Mouse (Mus musculus) heart, embryonic 16.5 days (tissue): ENCODE data around the gene Gm11011. TPM values are rescaled to one million over a fixed set of nuclear protein-coding genes. Genes with fewer than 3 reads are reported as not detected.

Experiments
- ATAC-seq: fragments of 200-750 bp; cut with Nextera tagmentation; replicated peaks from 2 replicates; pipeline ENCODE4 v1.8.0; 2017; ENCODE audit warnings: moderate number of reproducible peaks; ENCODE audit not compliant: insufficient read depth, low FRiP score; ENCODE audit errors: extremely low read depth
- H3K27ac ChIP-seq: fragments of 300-500 bp; sonication (generic); 2 replicates; pipeline ENCODE4 v1.5.1; 2014; ENCODE audit warnings: mild to moderate bottlenecking, low read length, control low read depth, moderate library complexity
- H3K27me3 ChIP-seq: fragments of 300-500 bp; sonication (generic); 2 replicates; pipeline ENCODE4 v1.6.1; 2014; ENCODE audit warnings: low read length, mixed read lengths; ENCODE audit not compliant: control insufficient read depth, insufficient read depth
- H3K36me3 ChIP-seq: fragments of 300-500 bp; sonication (generic); 2 replicates; pipeline ENCODE4 v1.6.1; 2014; ENCODE audit not compliant: control insufficient read depth, insufficient read depth
- H3K4me1 ChIP-seq: fragments of 300-500 bp; sonication (generic); 2 replicates; pipeline ENCODE4 v1.6.1; 2014; ENCODE audit warnings: low read length, mixed read lengths; ENCODE audit not compliant: control insufficient read depth, insufficient read depth
- H3K4me2 ChIP-seq: fragments of 300-500 bp; sonication (generic); 2 replicates; pipeline ENCODE4 v1.6.1; 2014; ENCODE audit warnings: low read depth, mild to moderate bottlenecking, control low read depth, low read length
- H3K4me3 ChIP-seq: fragments of 300-500 bp; sonication (generic); 2 replicates; pipeline ENCODE4 v1.5.1; 2014; ENCODE audit warnings: mild to moderate bottlenecking, control low read depth, low read length
- H3K9ac ChIP-seq: fragments of 300-500 bp; sonication (generic); 2 replicates; pipeline ENCODE4 v1.6.1; 2014; ENCODE audit warnings: low read length, control low read depth
- H3K9me3 ChIP-seq: fragments of 300-500 bp; sonication (generic); replicated peaks from 2 replicates; pipeline ENCODE4 v1.6.1; 2016; ENCODE audit warnings: low read length; ENCODE audit not compliant: control insufficient read depth
- WGBS: fragments of 180-500 bp; shearing (Covaris S2); extraction: QIAGEN DNeasy Blood & Tissue Kit; methylation state at CpG from one replicate; pipeline ENCODE4 v1.1.7; 2014; 5-methylcytosine and 5-hydroxymethylcytosine counted together
- polyA plus RNA-seq: library from polyadenylated mRNA; unstranded; fragments of >200 nt; fragmentation: Nextera tagmentation; extraction: Ambion mirVana; gene quantifications from 2 replicates; pipeline ENCODE4 v1.2.1, GENCODE M21; 2015

Gm11011 gene
- polyA plus RNA-seq, 1 experiment from 2014 or later, result not detected

- H3K36me3 ChIP-seq, result no peaks in the 10 kb centered on the region
- no peaks in the 10 kb centered on the region for H3K9me3 ChIP-seq
- H3K4me1 ChIP-seq, result no peaks in the 10 kb centered on the region
- no peak overlapping the region for H3K4me2 ChIP-seq
- H3K27ac ChIP-seq, result no peak overlapping the region
- 81% methylated on average over 8 of the region's 8 CpGs for WGBS
- H3K27me3 ChIP-seq, result no peaks in the 10 kb centered on the region
- ATAC-seq, result no peak
- no peak overlapping the region for H3K9ac ChIP-seq
- no peak overlapping the region for H3K4me3 ChIP-seq
Measured at GRCm38 (mm10) chr2:169597971-169598370, 10.4 kb upstream of the Gm11011 start.

DNA sequence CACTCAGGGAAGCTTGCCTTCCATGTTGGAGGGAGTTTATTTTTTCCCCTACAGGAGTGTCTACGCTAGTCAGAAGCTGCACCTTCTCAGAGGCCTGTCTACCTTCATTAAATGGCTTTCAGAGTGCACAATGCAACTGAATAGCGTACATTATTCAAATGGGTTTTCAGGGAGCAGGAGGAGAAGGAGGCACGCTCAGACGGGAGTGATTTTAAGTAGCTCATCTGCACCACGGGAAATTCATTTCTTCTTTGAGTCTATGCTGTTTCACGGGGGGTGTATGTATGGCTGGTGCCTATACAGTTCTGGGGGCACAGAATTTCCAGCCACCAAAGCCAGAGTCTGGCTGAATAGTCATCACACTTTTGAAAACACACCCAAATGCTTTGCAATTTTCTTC, 9.8 kb upstream of the Gm11011 start:
- H3K4me2 ChIP-seq, result no peak overlapping the region
- H3K4me3 ChIP-seq, result no peak overlapping the region
- no peaks in the 10 kb centered on the region for H3K9me3 ChIP-seq
- H3K9ac ChIP-seq, result no peak overlapping the region
- 84% methylated on average over 6 of the region's 6 CpGs for WGBS
- no peaks in the 10 kb centered on the region for H3K27me3 ChIP-seq
- H3K27ac ChIP-seq, result no peak overlapping the region
- ATAC-seq, result no peak
- H3K36me3 ChIP-seq, result no peaks in the 10 kb centered on the region
- no peaks in the 10 kb centered on the region for H3K4me1 ChIP-seq

DNA sequence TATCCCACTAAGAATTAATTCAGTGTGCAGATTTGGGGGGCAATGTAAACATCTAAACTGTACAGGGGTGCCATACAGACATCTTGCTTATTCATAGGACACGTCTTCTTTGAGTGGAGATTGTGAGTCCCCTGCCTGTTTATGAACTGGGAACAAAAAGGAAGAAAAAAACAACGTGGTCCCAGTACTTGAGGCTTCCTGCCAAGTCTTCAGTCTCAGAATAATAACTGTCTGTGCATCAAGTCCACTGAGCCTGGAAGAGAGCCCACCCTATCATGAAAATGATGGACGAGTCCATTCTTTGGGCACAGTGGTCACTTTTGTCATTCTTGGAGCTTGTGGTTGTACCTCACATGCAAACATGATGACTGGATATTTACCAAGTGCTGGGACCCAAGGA, 6.2 kb upstream of the Gm11011 start:
- 61% methylated on average over 3 of the region's 3 CpGs for WGBS
- Histone ChIP-seq H3K27me3 (no peaks in the 10 kb centered on the region), H3K9ac (no peak overlapping the region), H3K4me1 (no peaks in the 10 kb centered on the region), H3K4me3 (no peak overlapping the region), H3K27ac (no peak overlapping the region), H3K4me2 (no peak overlapping the region), H3K9me3 (no peaks in the 10 kb centered on the region), H3K36me3 (no peaks in the 10 kb centered on the region)
- ATAC-seq, result no peak

DNA sequence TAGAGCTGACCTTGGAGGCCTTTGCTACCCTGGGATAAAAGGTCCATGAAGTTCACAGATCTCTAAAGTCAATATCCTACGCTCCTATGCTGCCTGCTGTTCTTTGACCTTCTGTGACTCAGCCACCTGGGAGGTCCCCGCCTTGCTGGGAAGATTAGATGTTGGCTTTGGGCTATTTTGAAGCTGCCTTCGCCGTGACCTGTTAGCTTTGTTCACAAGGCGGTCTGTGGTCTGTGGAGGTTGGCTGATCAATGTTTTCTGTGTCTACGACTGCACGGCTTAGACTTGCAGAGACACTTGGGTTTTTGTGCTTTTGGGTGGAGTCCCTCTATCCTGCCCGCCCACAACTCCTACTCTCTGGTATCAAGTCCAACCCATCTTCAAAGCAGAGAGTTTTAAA, 2.9 kb upstream of the Gm11011 start:
- H3K9me3 ChIP-seq, result no peaks in the 10 kb centered on the region
- H3K27me3 ChIP-seq, result no peaks in the 10 kb centered on the region
- WGBS, result 73% methylated on average over 8 of the region's 8 CpGs
- no peak overlapping the region for H3K27ac ChIP-seq
- no peak for ATAC-seq
- no peak overlapping the region for H3K4me3 ChIP-seq
- no peaks in the 10 kb centered on the region for H3K36me3 ChIP-seq
- no peak overlapping the region for H3K4me2 ChIP-seq
- H3K4me1 ChIP-seq, result no peaks in the 10 kb centered on the region
- H3K9ac ChIP-seq, result no peak overlapping the region

DNA sequence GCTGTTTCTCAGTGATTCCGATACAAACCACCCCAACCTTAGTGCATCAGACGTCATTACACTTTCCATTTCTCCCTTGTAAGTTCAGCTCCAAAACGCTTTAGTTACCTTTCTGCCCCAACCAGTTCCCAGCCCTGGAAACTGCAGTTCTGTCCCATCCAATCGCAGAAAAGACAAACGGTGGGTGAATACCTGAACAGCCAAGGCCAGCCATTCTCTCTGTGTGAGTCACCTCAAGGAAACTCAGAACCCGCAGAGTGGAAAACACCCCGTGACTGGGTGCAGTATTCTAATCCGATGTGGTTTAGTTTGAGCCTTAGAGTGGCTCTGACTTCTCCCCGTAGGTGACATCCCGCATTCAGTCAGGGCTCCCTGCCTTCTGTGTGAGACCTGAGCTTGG, 2.2 kb upstream of the Gm11011 start:
- WGBS, result 82% methylated on average over 10 of the region's 10 CpGs

GRCm38 (mm10) chr2:169586688-169587087, 857 bp downstream of the Gm11011 start:
- WGBS, result 62% methylated on average over 3 of the region's 3 CpGs
- ATAC-seq, result no peak
- Histone ChIP-seq H3K9me3 (no peaks in the 10 kb centered on the region), H3K4me3 (no peak overlapping the region), H3K27me3 (no peaks in the 10 kb centered on the region), H3K4me1 (no peaks in the 10 kb centered on the region), H3K36me3 (no peaks in the 10 kb centered on the region), H3K9ac (no peak overlapping the region), H3K27ac (no peak overlapping the region), H3K4me2 (no peak overlapping the region)

More for the DNA sequence above, 2.2 kb upstream of the Gm11011 start:
- no peak overlapping the region for H3K27ac ChIP-seq
- no peak overlapping the region for H3K4me2 ChIP-seq
- H3K9me3 ChIP-seq, result no peaks in the 10 kb centered on the region
- H3K27me3 ChIP-seq, result no peaks in the 10 kb centered on the region
- no peak overlapping the region for H3K9ac ChIP-seq
- no peak overlapping the region for H3K4me3 ChIP-seq
- ATAC-seq, result no peak
- no peaks in the 10 kb centered on the region for H3K4me1 ChIP-seq
- no peaks in the 10 kb centered on the region for H3K36me3 ChIP-seq

DNA sequence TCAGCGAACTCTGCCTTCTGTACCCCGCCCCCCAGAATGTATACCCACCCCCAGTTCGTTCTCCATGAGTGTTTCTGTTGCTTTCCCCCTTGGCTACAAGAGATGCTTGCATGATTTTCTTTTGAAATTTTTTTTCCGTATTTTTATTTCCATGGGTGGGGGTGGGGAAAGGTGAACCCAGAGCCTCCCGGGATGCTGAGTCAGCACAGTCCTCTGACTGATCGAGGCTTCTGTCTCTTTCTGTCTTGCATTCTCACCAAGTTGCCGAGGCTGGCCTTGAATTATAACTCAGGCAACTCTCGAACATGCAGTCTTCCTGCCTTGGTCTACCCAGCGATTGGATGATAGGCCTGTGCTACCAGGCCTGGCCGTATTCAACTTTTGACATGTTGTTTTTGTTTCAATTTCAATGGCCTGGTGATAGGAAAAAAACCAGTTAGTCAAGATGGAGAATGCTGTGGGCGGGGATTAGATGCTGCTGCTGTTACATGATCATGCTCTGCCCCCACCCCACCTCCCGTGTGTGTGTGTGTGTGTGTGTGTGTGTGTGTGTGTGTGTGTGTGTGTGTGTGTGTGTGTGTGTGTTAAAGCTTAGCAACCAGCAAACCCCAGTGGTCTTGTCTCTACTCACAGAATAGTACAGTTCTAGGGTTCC, 1.8 kb downstream of the Gm11011 start:
- Histone ChIP-seq H3K27ac (no peak overlapping the region), H3K36me3 (no peaks in the 10 kb centered on the region), H3K4me2 (no peak overlapping the region), H3K4me1 (no peaks in the 10 kb centered on the region), H3K27me3 (no peaks in the 10 kb centered on the region), H3K4me3 (no peak overlapping the region), H3K9ac (no peak overlapping the region), H3K9me3 (no peaks in the 10 kb centered on the region)
- ATAC-seq, result no peak
- 74% methylated on average over 12 of the region's 12 CpGs for WGBS

GRCm38 (mm10) chr2:169584745-169585456, 2.6 kb downstream of the Gm11011 start:
- no peaks in the 10 kb centered on the region for H3K9me3 ChIP-seq
- no peaks in the 10 kb centered on the region for H3K27me3 ChIP-seq
- ATAC-seq, result no peak
- H3K4me2 ChIP-seq, result no peak overlapping the region
- H3K27ac ChIP-seq, result no peak overlapping the region
- H3K36me3 ChIP-seq, result no peaks in the 10 kb centered on the region
- WGBS, result 80% methylated on average over 15 of the region's 15 CpGs
- H3K4me1 ChIP-seq, result no peaks in the 10 kb centered on the region
- no peak overlapping the region for H3K4me3 ChIP-seq
- no peak overlapping the region for H3K9ac ChIP-seq

- H3K4me3 ChIP-seq, result no peak overlapping the region
- ATAC-seq, result no peak
- 83% methylated on average over 3 of the region's 3 CpGs for WGBS
Measured at GRCm38 (mm10) chr2:169583476-169583875, 4.1 kb downstream of the Gm11011 start.

More at GRCm38 (mm10) chr2:169583476-169583875, 4.1 kb downstream of the Gm11011 start:
- no peak overlapping the region for H3K4me2 ChIP-seq
- H3K36me3 ChIP-seq, result no peaks in the 10 kb centered on the region
- H3K27me3 ChIP-seq, result no peaks in the 10 kb centered on the region
- no peak overlapping the region for H3K27ac ChIP-seq
- H3K4me1 ChIP-seq, result no peaks in the 10 kb centered on the region
- H3K9me3 ChIP-seq, result no peaks in the 10 kb centered on the region
- H3K9ac ChIP-seq, result no peak overlapping the region
